Mouse (Mus musculus) heart, embryonic 12.5 days (tissue): Measurements from ENCODE around the gene Txndc2. TPM values are rescaled to one million over a fixed set of nuclear protein-coding genes. Genes with fewer than 3 reads are reported as not detected.
"Not testable (repeated sequence)": the region's sequence is repeated elsewhere in the genome, so short reads cannot be mapped to it uniquely, and the experiment has no call there.

Experiments used
- ATAC-seq: fragments of 200-750 bp; cut with Nextera tagmentation; 2 replicates; pipeline ENCODE4 v1.8.0; 2017; ENCODE audit warnings: moderate TSS enrichment, moderate library complexity; ENCODE audit not compliant: insufficient number of reproducible peaks, low FRiP score
- H3K27ac ChIP-seq: fragments of 300-500 bp; sonication (generic); 2 replicates; pipeline ENCODE4 v1.5.1; 2016; ENCODE audit warnings: mild to moderate bottlenecking, moderate library complexity; ENCODE audit not compliant: poor library complexity, severe bottlenecking
- H3K27me3 ChIP-seq: fragments of 300-500 bp; sonication (generic); replicated peaks from 2 replicates; pipeline ENCODE4 v1.6.1; 2016; ENCODE audit warnings: mild to moderate bottlenecking, moderate library complexity
- H3K36me3 ChIP-seq: fragments of 300-500 bp; sonication (generic); 2 replicates; pipeline ENCODE4 v1.6.1; 2016; ENCODE audit warnings: mild to moderate bottlenecking, moderate library complexity
- H3K4me1 ChIP-seq: fragments of 300-500 bp; sonication (generic); replicated peaks from 2 replicates; pipeline ENCODE4 v1.6.1; 2016; ENCODE audit warnings: mild to moderate bottlenecking
- H3K4me2 ChIP-seq: fragments of 300-500 bp; sonication (generic); 2 replicates; pipeline ENCODE4 v1.6.1; 2016; ENCODE audit warnings: mild to moderate bottlenecking, moderate library complexity
- H3K4me3 ChIP-seq: fragments of 300-500 bp; sonication (generic); 2 replicates; pipeline ENCODE4 v1.5.1; 2016; ENCODE audit warnings: mild to moderate bottlenecking
- H3K9ac ChIP-seq: fragments of 300-500 bp; sonication (generic); 2 replicates; pipeline ENCODE4 v1.6.1; 2016; ENCODE audit warnings: mild to moderate bottlenecking, moderate library complexity
- H3K9me3 ChIP-seq: fragments of 300-500 bp; sonication (generic); replicated peaks from 2 replicates; pipeline ENCODE4 v1.6.1; 2016; ENCODE audit warnings: mild to moderate bottlenecking, moderate library complexity
- WGBS: fragments of 180-500 bp; shearing (Covaris S2); methylation state at CpG from one replicate; pipeline ENCODE4 v1.1.7; 2016; 5-methylcytosine and 5-hydroxymethylcytosine counted together
- polyA plus RNA-seq: library from polyadenylated mRNA; unstranded; fragments of >200 nt; fragmentation: Nextera tagmentation; extraction: Ambion mirVana; gene quantifications from 2 replicates; pipeline ENCODE4 v1.2.1, GENCODE M21; 2016

Gene Txndc2
- polyA plus RNA-seq, 1 experiment from 2014 or later = not detected

DNA sequence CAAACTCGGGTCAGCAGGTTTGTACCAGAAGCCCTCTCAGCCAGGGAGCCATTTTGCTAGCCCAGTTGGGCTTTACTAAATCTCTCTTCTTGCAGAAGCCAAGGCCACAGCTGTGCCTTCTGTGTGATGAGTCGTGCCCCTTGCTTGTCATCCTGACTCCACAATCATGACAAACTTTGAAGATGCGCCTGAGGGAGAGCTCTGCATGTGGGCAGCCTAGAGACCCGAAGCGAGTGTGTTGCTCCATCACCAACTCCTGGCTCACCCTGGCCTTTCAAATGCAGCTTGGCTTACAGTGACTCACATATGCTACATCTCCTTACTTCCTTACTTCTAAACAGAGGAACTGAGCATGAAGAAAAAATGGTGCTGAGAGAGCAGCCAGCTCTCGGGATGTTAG, 12.0 kb downstream of the Txndc2 start:
- no peaks in the 10 kb centered on the region for H3K9me3 ChIP-seq
- no peaks in the 10 kb centered on the region for H3K36me3 ChIP-seq
- no peaks in the 10 kb centered on the region for H3K27me3 ChIP-seq
- ATAC-seq = no peak
- no peak overlapping the region for H3K4me2 ChIP-seq
- 0 out of 2 replicates have a peak, but pooled peaks cover 4% of the 10 kb centered on the region for H3K4me1 ChIP-seq
- 74% methylated on average over 6 of the region's 6 CpGs for whole genome bisulfite sequencing
- no peak overlapping the region for H3K4me3 ChIP-seq
- H3K27ac ChIP-seq = no peak overlapping the region
- H3K9ac ChIP-seq = no peak overlapping the region

DNA sequence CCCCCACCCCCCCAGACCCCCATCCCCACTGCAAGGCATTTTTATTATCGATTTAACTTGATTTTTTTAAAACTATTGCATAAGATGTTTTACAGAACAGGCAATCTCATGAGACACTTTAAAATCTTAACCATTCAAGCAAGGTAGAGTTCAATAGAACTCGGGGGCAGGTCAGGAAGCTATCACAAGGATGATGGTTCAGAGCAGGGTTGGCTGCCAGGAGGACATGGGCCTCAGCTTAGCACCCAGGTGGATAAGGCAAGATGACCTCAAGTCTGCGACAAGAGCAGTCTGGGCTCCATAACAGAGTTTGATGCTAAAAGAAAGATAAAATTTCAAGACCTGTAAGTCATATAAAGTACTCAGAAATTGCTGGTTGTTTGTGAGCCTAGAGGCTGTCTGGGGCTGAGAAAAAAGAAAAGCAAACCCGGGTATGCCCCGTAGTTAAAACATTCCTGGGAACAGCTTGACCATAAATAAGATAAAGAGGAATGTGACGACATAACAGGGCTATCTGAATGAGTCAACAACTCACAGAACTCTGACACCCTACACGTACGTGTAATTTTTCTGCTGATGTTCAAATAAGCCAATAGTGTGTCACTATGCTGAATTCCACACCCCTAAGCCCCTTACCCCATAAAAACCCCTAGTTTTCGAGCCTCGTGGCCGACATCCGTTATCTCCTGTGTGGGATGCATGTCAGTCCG, 13.0 kb downstream of the Txndc2 start:
- not testable (repeated sequence) for H3K4me2 ChIP-seq, H3K9me3 ChIP-seq, H3K27ac ChIP-seq, H3K27me3 ChIP-seq, H3K4me3 ChIP-seq, H3K36me3 ChIP-seq, ATAC-seq, H3K9ac ChIP-seq, H3K4me1 ChIP-seq
- WGBS = 48% methylated on average over 13 of the region's 13 CpGs

DNA sequence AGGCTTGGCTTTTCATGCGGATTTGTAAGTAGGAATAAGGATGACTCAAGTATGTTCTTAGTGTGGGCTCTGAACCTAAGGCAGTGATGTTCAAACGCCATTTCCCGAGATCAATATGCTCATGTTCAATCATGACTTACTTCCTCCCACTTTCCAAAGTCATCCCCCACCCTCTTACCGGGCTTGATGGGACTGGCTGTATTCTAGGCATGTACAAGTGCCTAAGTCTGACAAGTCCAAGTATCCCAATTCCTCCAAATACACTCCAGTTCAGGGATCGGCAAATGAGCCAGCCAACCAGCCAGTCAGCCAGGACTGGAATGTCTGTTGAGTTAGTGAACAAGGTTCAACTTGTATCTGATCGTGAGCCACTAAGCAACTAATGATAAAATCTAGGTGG, 15.7 kb downstream of the Txndc2 start:
- WGBS = 85% methylated on average over 6 of the region's 6 CpGs

GRCm38 (mm10) chr17:65625563-65625962, 16.4 kb downstream of the Txndc2 start:
- Histone ChIP-seq H3K4me3 (no peak overlapping the region), H3K9ac (no peak overlapping the region), H3K27ac (no peak overlapping the region), H3K4me1 (no peaks in the 10 kb centered on the region), H3K9me3 (0 out of 2 replicates have a peak, but pooled peaks cover 5% of the 10 kb centered on the region), H3K27me3 (no peaks in the 10 kb centered on the region), H3K4me2 (no peak overlapping the region), H3K36me3 (no peaks in the 10 kb centered on the region)
- WGBS = 73% methylated on average over 6 of the region's 6 CpGs
- no peak for ATAC-seq

More for the DNA sequence above, 15.7 kb downstream of the Txndc2 start:
- Histone ChIP-seq H3K27ac (no peak overlapping the region), H3K27me3 (no peaks in the 10 kb centered on the region), H3K9me3 (0 out of 2 replicates have a peak, but pooled peaks cover 5% of the 10 kb centered on the region), H3K36me3 (no peaks in the 10 kb centered on the region), H3K4me2 (no peak overlapping the region), H3K4me1 (no peaks in the 10 kb centered on the region), H3K9ac (no peak overlapping the region), H3K4me3 (no peak overlapping the region)
- ATAC-seq = no peak

GRCm38 (mm10) chr17:65623130-65623529, 18.8 kb downstream of the Txndc2 start:
- H3K27ac ChIP-seq = no peak overlapping the region
- H3K36me3 ChIP-seq = no peaks in the 10 kb centered on the region
- H3K27me3 ChIP-seq = no peaks in the 10 kb centered on the region
- H3K4me1 ChIP-seq = no peaks in the 10 kb centered on the region
- no peak overlapping the region for H3K9ac ChIP-seq
- ATAC-seq = no peak
- H3K4me2 ChIP-seq = no peak overlapping the region
- 0 out of 2 replicates have a peak, but pooled peaks cover 5% of the 10 kb centered on the region for H3K9me3 ChIP-seq
- no peak overlapping the region for H3K4me3 ChIP-seq

- no peak for ATAC-seq
- H3K27ac ChIP-seq = no peak overlapping the region
- no peak overlapping the region for H3K4me2 ChIP-seq
- H3K9ac ChIP-seq = no peak overlapping the region
- H3K4me3 ChIP-seq = no peak overlapping the region
- H3K27me3 ChIP-seq = no peaks in the 10 kb centered on the region
- 91% methylated on average over 2 of the region's 2 CpGs for WGBS
- H3K4me1 ChIP-seq = no peaks in the 10 kb centered on the region
- no peaks in the 10 kb centered on the region for H3K9me3 ChIP-seq
- no peaks in the 10 kb centered on the region for H3K36me3 ChIP-seq
Observed at GRCm38 (mm10) chr17:65618431-65618830, 23.5 kb downstream of the Txndc2 start.

DNA sequence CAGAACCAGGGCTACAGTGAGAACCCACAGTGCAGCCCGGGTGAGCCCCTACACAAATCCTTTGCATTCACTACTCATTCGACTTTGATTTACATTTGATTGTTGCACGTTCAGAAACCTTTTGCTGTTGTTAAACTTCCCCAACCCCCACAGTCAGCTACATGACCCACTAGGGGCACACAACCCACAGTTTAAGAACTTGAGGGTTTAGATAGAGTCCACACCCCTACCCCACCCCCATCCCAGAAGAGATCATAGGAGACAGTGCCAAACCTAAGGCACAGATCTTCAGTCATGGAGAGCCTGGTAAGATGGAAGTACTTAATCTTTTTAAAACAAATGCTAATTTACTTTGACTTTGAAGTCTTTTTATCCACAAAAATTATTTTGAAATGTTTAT, 26.3 kb downstream of the Txndc2 start:
- WGBS = 52% methylated on average over 3 of the region's 3 CpGs
- Histone ChIP-seq H3K9ac (no peak overlapping the region), H3K4me2 (no peak overlapping the region), H3K4me3 (no peak overlapping the region), H3K27me3 (no peaks in the 10 kb centered on the region), H3K36me3 (no peaks in the 10 kb centered on the region), H3K27ac (no peak overlapping the region), H3K9me3 (no peaks in the 10 kb centered on the region), H3K4me1 (peaks cover 8% of the 10 kb centered on the region)
- no peak for ATAC-seq

DNA sequence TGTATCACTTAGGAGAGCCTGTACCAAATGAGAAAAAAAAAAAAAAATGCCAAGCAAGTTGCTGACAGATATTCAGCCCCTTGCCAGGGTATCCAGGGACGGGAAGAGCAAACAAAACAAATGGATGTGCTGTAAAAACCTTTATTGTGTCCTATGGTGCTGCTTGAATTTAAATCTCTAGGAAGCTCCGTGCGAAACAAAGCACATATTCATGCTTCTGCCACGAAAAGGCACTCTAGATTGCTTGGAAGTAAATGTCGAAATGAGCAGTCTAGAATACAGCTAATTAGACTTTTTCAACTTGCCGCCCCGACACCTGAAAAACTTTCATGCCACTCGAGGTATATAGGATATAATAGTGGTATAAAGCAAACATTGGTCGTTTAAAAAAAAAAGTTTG, 27.5 kb downstream of the Txndc2 start:
- Histone ChIP-seq H3K4me2 (peak overlapping the region; percentile 80), H3K9me3 (no peaks in the 10 kb centered on the region), H3K36me3 (no peaks in the 10 kb centered on the region), H3K27me3 (no peaks in the 10 kb centered on the region), H3K4me1 (peaks cover 17% of the 10 kb centered on the region), H3K4me3 (peak overlapping the region; percentile 97), H3K9ac (peak overlapping the region; percentile 71), H3K27ac (peak overlapping the region; percentile 99)
- ATAC-seq = no peak
- 3% methylated on average over 9 of the region's 9 CpGs for WGBS

GRCm38 (mm10) chr17:65613463-65614412, 28.2 kb downstream of the Txndc2 start, which contains the start of gene Vapa:
TSS of gene Vapa (minus strand) at chr17:65613555.
- under 1% methylated on average over 85 of the region's 85 CpGs for WGBS

GRCm38 (mm10) chr17:65613142-65613462, 28.9 kb downstream of the Txndc2 start:
- H3K9me3 ChIP-seq = no peaks in the 10 kb centered on the region
- peak overlapping the region; percentile 80 for H3K4me2 ChIP-seq
- H3K4me3 ChIP-seq = peak overlapping the region; percentile 97
- H3K9ac ChIP-seq = peak overlapping the region; percentile 99
- no peaks in the 10 kb centered on the region for H3K36me3 ChIP-seq
- peak overlapping the region; percentile 99 for H3K27ac ChIP-seq
- H3K4me1 ChIP-seq = peaks cover 27% of the 10 kb centered on the region
- peak; percentile 69 for ATAC-seq
- H3K27me3 ChIP-seq = no peaks in the 10 kb centered on the region
- WGBS = 5% methylated on average over 41 of the region's 42 CpGs

More at GRCm38 (mm10) chr17:65613463-65614412, 28.2 kb downstream of the Txndc2 start, which contains the start of gene Vapa:
- Histone ChIP-seq H3K9ac (peak within 1 kb of the TSS; percentile 99), H3K4me3 (peak within 1 kb of the TSS; percentile 97), H3K36me3 (no peaks in the 10 kb centered on the region), H3K9me3 (no peaks in the 10 kb centered on the region), H3K27me3 (no peaks in the 10 kb centered on the region), H3K4me1 (peaks cover 24% of the 10 kb centered on the region), H3K4me2 (peak within 1 kb of the TSS; percentile 80), H3K27ac (peak within 1 kb of the TSS; percentile 99)
- peak; percentile 92 for ATAC-seq
